Mouse (Mus musculus): ENCODE results near the gene Rd3l. TPM values are rescaled to one million over a fixed set of nuclear protein-coding genes. Genes with fewer than 3 reads are reported as not detected.

The Rd3l gene
- polyA plus RNA-seq, 1 experiment from 2014 or later = not detected

GRCm38 (mm10) chr12:111977138-111977537 lies 4.0 kb downstream of the Rd3l start:
- Histone ChIP-seq H3K9me3 (ENCODE audit: control insufficient read depth, low read length) (no peaks in the 10 kb centered on the region), H3K27me3 (ENCODE audit: control insufficient read depth, insufficient read depth, low read length) (no peaks in the 10 kb centered on the region), H3K4me1 (replicated peaks; ENCODE audit: control insufficient read depth, insufficient read depth, low read length) (peaks cover 8% of the 10 kb centered on the region; the same call in 1 of the 2 replicates), H3K27ac (no peak overlapping the region), H3K4me3 (replicated peaks; ENCODE audit: low read length) (no peak overlapping the region), H3K9ac (no peak overlapping the region), H3K4me2 (replicated peaks) (no peak overlapping the region), H3K36me3 (replicated peaks; ENCODE audit: control insufficient read depth, insufficient read depth) (no peaks in the 10 kb centered on the region)
- WGBS = 65% methylated on average over 6 of the region's 6 CpGs
- ATAC-seq (ENCODE audit: low FRiP score) = no peak
- no peak for DNase-seq (ENCODE audit: low spot score)

- Histone ChIP-seq H3K4me2 (replicated peaks) (no peak overlapping the region), H3K4me1 (replicated peaks; ENCODE audit: control insufficient read depth, insufficient read depth, low read length) (peaks cover 8% of the 10 kb centered on the region; the same call in 1 of the 2 replicates), H3K36me3 (replicated peaks; ENCODE audit: control insufficient read depth, insufficient read depth) (no peaks in the 10 kb centered on the region), H3K4me3 (replicated peaks; ENCODE audit: low read length) (no peak overlapping the region), H3K9me3 (ENCODE audit: control insufficient read depth, low read length) (no peaks in the 10 kb centered on the region), H3K27me3 (ENCODE audit: control insufficient read depth, insufficient read depth, low read length) (no peaks in the 10 kb centered on the region), H3K9ac (no peak overlapping the region), H3K27ac (no peak overlapping the region)
- 87% methylated on average over 6 of the region's 6 CpGs for WGBS
- ATAC-seq (ENCODE audit: low FRiP score) (no peak), DNase-seq (ENCODE audit: low spot score) (no peak)
These were observed 6.5 kb downstream of the Rd3l start for GRCm38 (mm10) chr12:111974578-111974977.

GRCm38 (mm10) chr12:111972504-111972903 lies 8.6 kb downstream of the Rd3l start:
- no peak overlapping the region for H3K4me3 ChIP-seq (replicated peaks; ENCODE audit: low read length)
- peaks cover 8% of the 10 kb centered on the region; the same call in 1 of the 2 replicates for H3K4me1 ChIP-seq (replicated peaks; ENCODE audit: control insufficient read depth, insufficient read depth, low read length)
- no peak overlapping the region for H3K4me2 ChIP-seq (replicated peaks)
- ATAC-seq (ENCODE audit: low FRiP score) = no peak
- H3K9ac ChIP-seq = no peak overlapping the region
- 90% methylated on average over 10 of the region's 10 CpGs for WGBS
- no peaks in the 10 kb centered on the region for H3K27me3 ChIP-seq (ENCODE audit: control insufficient read depth, insufficient read depth, low read length)
- no peaks in the 10 kb centered on the region for H3K36me3 ChIP-seq (replicated peaks; ENCODE audit: control insufficient read depth, insufficient read depth)
- H3K27ac ChIP-seq = no peak overlapping the region
- H3K9me3 ChIP-seq (ENCODE audit: control insufficient read depth, low read length) = no peaks in the 10 kb centered on the region
- no peak for DNase-seq (ENCODE audit: low spot score)

DNA sequence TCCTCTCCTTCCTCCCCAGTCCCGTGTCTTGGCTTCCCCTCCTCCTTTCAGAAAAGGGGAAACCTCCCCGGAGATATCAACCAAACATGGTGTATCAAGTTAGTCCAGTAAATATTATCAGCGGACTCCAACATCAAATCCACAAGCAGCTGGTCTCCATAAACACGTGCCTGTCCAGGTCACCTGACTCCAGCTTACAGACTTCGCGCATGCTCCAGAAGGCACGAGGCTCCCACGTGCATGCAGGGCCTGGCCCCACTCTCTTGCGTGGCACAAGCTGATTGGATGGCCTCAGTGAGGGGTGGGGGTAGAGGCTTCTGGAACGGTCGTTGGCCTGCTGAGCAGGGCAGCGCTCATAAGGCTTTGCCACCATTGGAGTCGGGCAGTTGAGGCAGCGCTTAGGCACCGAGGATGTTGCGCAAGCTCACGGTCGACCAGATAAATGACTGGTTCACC lies 9.9 kb downstream of the Rd3l start, which contains the start of gene Tdrd9:
TSS of gene Tdrd9 (plus strand) at position 329 of the 456 bp plus-strand sequence.
- Histone ChIP-seq H3K9me3 (ENCODE audit: control insufficient read depth, low read length) (no peaks in the 10 kb centered on the region), H3K9ac (no peak within 1 kb of the TSS), H3K27me3 (ENCODE audit: control insufficient read depth, insufficient read depth, low read length) (no peaks in the 10 kb centered on the region), H3K36me3 (replicated peaks; ENCODE audit: control insufficient read depth, insufficient read depth) (no peaks in the 10 kb centered on the region), H3K4me3 (replicated peaks; ENCODE audit: low read length) (no peak within 1 kb of the TSS), H3K4me1 (replicated peaks; ENCODE audit: control insufficient read depth, insufficient read depth, low read length) (peaks cover under 1% of the 10 kb centered on the region), H3K27ac (no peak within 1 kb of the TSS), H3K4me2 (replicated peaks) (no peak within 1 kb of the TSS)
- ATAC-seq (ENCODE audit: low FRiP score) = no peak
- DNase-seq (ENCODE audit: low spot score) = no peak
- WGBS = 88% methylated on average over 18 of the region's 18 CpGs

- H3K36me3 ChIP-seq (replicated peaks; ENCODE audit: control insufficient read depth, insufficient read depth) = no peaks in the 10 kb centered on the region
- no peak overlapping the region for H3K4me3 ChIP-seq (replicated peaks; ENCODE audit: low read length)
- WGBS = 87% methylated on average over 4 of the region's 4 CpGs
- ATAC-seq (ENCODE audit: low FRiP score) = no peak
- no peak overlapping the region for H3K4me2 ChIP-seq (replicated peaks)
- no peak overlapping the region for H3K27ac ChIP-seq
- H3K4me1 ChIP-seq (replicated peaks; ENCODE audit: control insufficient read depth, insufficient read depth, low read length) = peaks cover 12% of the 10 kb centered on the region
- H3K27me3 ChIP-seq (ENCODE audit: control insufficient read depth, insufficient read depth, low read length) = no peaks in the 10 kb centered on the region
- no peak overlapping the region for H3K9ac ChIP-seq
- H3K9me3 ChIP-seq (ENCODE audit: control insufficient read depth, low read length) = no peaks in the 10 kb centered on the region
- DNase-seq (ENCODE audit: low spot score) = no peak
These were observed 11.0 kb downstream of the Rd3l start for GRCm38 (mm10) chr12:111970085-111970484.

DNA sequence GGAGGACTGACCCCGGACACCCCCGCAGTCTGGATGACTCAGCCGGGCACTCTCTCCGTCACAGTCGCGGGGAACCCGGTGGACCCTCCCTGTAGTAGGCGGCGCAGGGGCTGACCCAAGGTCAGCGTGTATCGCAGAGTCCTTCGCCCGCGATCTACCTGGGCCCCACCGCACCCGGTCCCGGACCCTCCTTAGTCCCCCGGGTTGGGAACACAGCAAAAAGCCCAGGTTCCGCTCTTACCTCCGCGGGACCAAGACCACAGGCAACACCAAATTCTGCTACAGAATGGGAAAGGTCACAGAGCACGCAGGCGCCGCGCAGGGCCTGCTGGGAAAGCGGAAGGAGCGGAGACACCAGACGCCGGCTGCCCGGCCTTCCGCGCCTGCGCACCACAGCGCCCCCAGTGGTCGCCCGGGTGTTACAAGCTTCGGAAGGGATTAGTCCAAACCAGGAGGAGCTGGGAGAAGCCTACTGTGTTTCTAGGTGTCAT lies 14.4 kb downstream of the Rd3l start, which contains the start of gene Atp5mpl:
TSS of gene Atp5mpl (minus strand) at position 295 of the 491 bp plus-strand sequence.
- peak within 1 kb of the TSS; percentile 86 for H3K4me2 ChIP-seq (replicated peaks)
- WGBS = under 1% methylated on average over 37 of the region's 37 CpGs
- H3K27me3 ChIP-seq (ENCODE audit: control insufficient read depth, insufficient read depth, low read length) = no peaks in the 10 kb centered on the region
- H3K36me3 ChIP-seq (replicated peaks; ENCODE audit: control insufficient read depth, insufficient read depth) = peaks cover 14% of the 10 kb centered on the region
- H3K4me3 ChIP-seq (replicated peaks; ENCODE audit: low read length) = peak within 1 kb of the TSS; percentile 52
- H3K27ac ChIP-seq = peak within 1 kb of the TSS; percentile 12; the same call in 1 of the 2 replicates
- ATAC-seq (ENCODE audit: low FRiP score) = peak; percentile 92
- peaks cover 12% of the 10 kb centered on the region for H3K4me1 ChIP-seq (replicated peaks; ENCODE audit: control insufficient read depth, insufficient read depth, low read length)
- H3K9me3 ChIP-seq (ENCODE audit: control insufficient read depth, low read length) = no peaks in the 10 kb centered on the region
- H3K9ac ChIP-seq = peak within 1 kb of the TSS; percentile 76
- DNase-seq (ENCODE audit: low spot score) = peak; percentile 97

- H3K36me3 ChIP-seq (replicated peaks; ENCODE audit: control insufficient read depth, insufficient read depth) = peaks cover 40% of the 10 kb centered on the region
These were observed 17.8 kb downstream of the Rd3l start for GRCm38 (mm10) chr12:111963339-111963738.

DNA sequence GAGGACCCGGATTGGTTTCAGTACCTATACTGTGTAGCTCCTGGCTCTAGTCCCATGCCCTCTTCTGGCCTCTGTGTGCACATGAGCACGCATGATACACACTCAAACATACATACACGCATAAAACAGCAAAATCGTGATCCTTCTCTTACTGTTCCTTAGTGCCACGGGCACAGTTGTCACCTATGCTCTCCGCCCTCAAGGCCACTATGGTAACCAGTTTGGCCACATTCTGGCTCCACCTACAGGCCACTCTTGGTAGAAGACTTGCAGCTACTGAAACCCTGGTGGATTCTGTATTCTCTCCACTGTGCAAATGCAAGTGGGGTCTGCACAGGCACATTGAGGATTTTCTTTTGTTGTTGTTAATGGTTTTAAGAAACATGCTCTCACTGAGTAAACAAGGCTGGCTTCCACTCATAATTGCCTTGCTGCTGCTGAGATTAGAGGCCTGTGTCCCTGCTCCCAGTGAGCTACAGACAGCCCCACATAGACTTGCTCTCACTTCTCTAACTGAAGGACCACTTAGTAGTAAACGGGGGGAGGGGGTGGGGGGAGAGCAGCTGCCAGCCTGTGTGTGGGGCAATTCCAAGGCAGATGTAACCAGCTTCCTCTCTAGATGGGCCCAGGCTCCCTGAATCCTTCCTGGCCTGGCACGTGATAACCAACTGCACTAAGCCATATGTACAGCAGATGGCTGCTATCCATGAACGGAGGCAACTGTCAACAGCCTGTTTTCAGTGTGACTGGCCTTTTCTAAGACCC lies 22.8 kb downstream of the Rd3l start:
- H3K27me3 ChIP-seq (ENCODE audit: control insufficient read depth, insufficient read depth, low read length) = no peaks in the 10 kb centered on the region
- H3K4me3 ChIP-seq (replicated peaks; ENCODE audit: low read length) = no peak overlapping the region
- peaks cover 40% of the 10 kb centered on the region for H3K36me3 ChIP-seq (replicated peaks; ENCODE audit: control insufficient read depth, insufficient read depth)
- no peak overlapping the region for H3K27ac ChIP-seq
- WGBS = 52% methylated on average over 9 of the region's 9 CpGs
- DNase-seq (ENCODE audit: low spot score) (peak; percentile 72), ATAC-seq (ENCODE audit: low FRiP score) (peak; percentile 57)
- H3K4me2 ChIP-seq (replicated peaks) = no peak overlapping the region
- H3K9me3 ChIP-seq (ENCODE audit: control insufficient read depth, low read length) = no peaks in the 10 kb centered on the region
- no peak overlapping the region for H3K9ac ChIP-seq
- no peaks in the 10 kb centered on the region for H3K4me1 ChIP-seq (replicated peaks; ENCODE audit: control insufficient read depth, insufficient read depth, low read length)

More at GRCm38 (mm10) chr12:111963339-111963738, 17.8 kb downstream of the Rd3l start:
- Histone ChIP-seq H3K4me2 (replicated peaks) (no peak overlapping the region), H3K9me3 (ENCODE audit: control insufficient read depth, low read length) (no peaks in the 10 kb centered on the region), H3K9ac (no peak overlapping the region), H3K27ac (no peak overlapping the region), H3K4me1 (replicated peaks; ENCODE audit: control insufficient read depth, insufficient read depth, low read length) (peaks cover 12% of the 10 kb centered on the region), H3K4me3 (replicated peaks; ENCODE audit: low read length) (no peak overlapping the region), H3K27me3 (ENCODE audit: control insufficient read depth, insufficient read depth, low read length) (no peaks in the 10 kb centered on the region)
- DNase-seq (ENCODE audit: low spot score) = no peak
- ATAC-seq (ENCODE audit: low FRiP score) = no peak
- 85% methylated on average over 5 of the region's 5 CpGs for WGBS

GRCm38 (mm10) chr12:111956173-111956572 lies 24.9 kb downstream of the Rd3l start:
- DNase-seq (ENCODE audit: low spot score) (no peak), ATAC-seq (ENCODE audit: low FRiP score) (no peak)
- Histone ChIP-seq H3K27me3 (ENCODE audit: control insufficient read depth, insufficient read depth, low read length) (no peaks in the 10 kb centered on the region), H3K4me2 (replicated peaks) (no peak overlapping the region), H3K27ac (no peak overlapping the region), H3K4me1 (replicated peaks; ENCODE audit: control insufficient read depth, insufficient read depth, low read length) (no peaks in the 10 kb centered on the region; the same call in 1 of the 2 replicates), H3K9ac (no peak overlapping the region), H3K4me3 (replicated peaks; ENCODE audit: low read length) (no peak overlapping the region), H3K9me3 (ENCODE audit: control insufficient read depth, low read length) (no peaks in the 10 kb centered on the region), H3K36me3 (replicated peaks; ENCODE audit: control insufficient read depth, insufficient read depth) (peaks cover 21% of the 10 kb centered on the region)
- 79% methylated on average over 5 of the region's 5 CpGs for WGBS

Data from hindbrain, embryonic 14.5 days (tissue).